Mouse (Mus musculus): ENCODE data around the gene Abhd2. TPM values are rescaled to one million over a fixed set of nuclear protein-coding genes. Genes with fewer than 3 reads are reported as not detected.

Abhd2 gene
- polyA plus RNA-seq, 1 experiment, result 43.5 TPM

GRCm38 (mm10) chr7:79358350-79359182, 85.6 kb downstream of the Abhd2 start:
- Histone ChIP-seq H3K27ac (ENCODE audit: insufficient read depth, low read length) (peak overlapping the region; percentile 79), H3K4me3 (ENCODE audit: insufficient read depth, low read length) (no peak overlapping the region), H3K4me1 (ENCODE audit: control insufficient read depth, insufficient read depth, low read length) (peaks cover 31% of the 10 kb centered on the region)
- no peak for TF ChIP-seq POLR2A (IDR thresholded peaks at IDR 0.05; ENCODE audit: extremely low read depth, insufficient read depth, low read length)
- TF ChIP-seq CTCF (IDR thresholded peaks at IDR 0.05; ENCODE audit: extremely low read depth, insufficient read depth, low read length), result no peak

GRCm38 (mm10) chr7:79359183-79359435, 86.1 kb downstream of the Abhd2 start:
- no peak for TF ChIP-seq CTCF (IDR thresholded peaks at IDR 0.05; ENCODE audit: extremely low read depth, insufficient read depth, low read length)
- no peak for TF ChIP-seq POLR2A (IDR thresholded peaks at IDR 0.05; ENCODE audit: extremely low read depth, insufficient read depth, low read length)
- Histone ChIP-seq H3K4me1 (ENCODE audit: control insufficient read depth, insufficient read depth, low read length) (peaks cover 31% of the 10 kb centered on the region), H3K4me3 (ENCODE audit: insufficient read depth, low read length) (no peak overlapping the region), H3K27ac (ENCODE audit: insufficient read depth, low read length) (peak overlapping the region; percentile 79)

GRCm38 (mm10) chr7:79360056-79360455, 87.1 kb downstream of the Abhd2 start:
- peak overlapping the region; percentile 57 for H3K27ac ChIP-seq (ENCODE audit: insufficient read depth, low read length)

GRCm38 (mm10) chr7:79362208-79362607, 89.2 kb downstream of the Abhd2 start:
- TF ChIP-seq POLR2A (IDR thresholded peaks at IDR 0.05; ENCODE audit: extremely low read depth, insufficient read depth, low read length) (no peak), CTCF (IDR thresholded peaks at IDR 0.05; ENCODE audit: extremely low read depth, insufficient read depth, low read length) (no peak)
- Histone ChIP-seq H3K4me3 (ENCODE audit: insufficient read depth, low read length) (no peak overlapping the region), H3K27ac (ENCODE audit: insufficient read depth, low read length) (peak overlapping the region; percentile 69), H3K4me1 (ENCODE audit: control insufficient read depth, insufficient read depth, low read length) (peaks cover 31% of the 10 kb centered on the region)

More at GRCm38 (mm10) chr7:79360056-79360455, 87.1 kb downstream of the Abhd2 start:
- H3K4me1 ChIP-seq (ENCODE audit: control insufficient read depth, insufficient read depth, low read length), result peaks cover 31% of the 10 kb centered on the region
- TF ChIP-seq CTCF (IDR thresholded peaks at IDR 0.05; ENCODE audit: extremely low read depth, insufficient read depth, low read length) (no peak), POLR2A (IDR thresholded peaks at IDR 0.05; ENCODE audit: extremely low read depth, insufficient read depth, low read length) (no peak)
- no peak overlapping the region for H3K4me3 ChIP-seq (ENCODE audit: insufficient read depth, low read length)

GRCm38 (mm10) chr7:79362830-79363229, 89.8 kb downstream of the Abhd2 start:
- Histone ChIP-seq H3K27ac (ENCODE audit: insufficient read depth, low read length) (peak overlapping the region; percentile 50), H3K4me1 (ENCODE audit: control insufficient read depth, insufficient read depth, low read length) (peaks cover 30% of the 10 kb centered on the region), H3K4me3 (ENCODE audit: insufficient read depth, low read length) (no peak overlapping the region)
- no peak for TF ChIP-seq CTCF (IDR thresholded peaks at IDR 0.05; ENCODE audit: extremely low read depth, insufficient read depth, low read length)
- TF ChIP-seq POLR2A (IDR thresholded peaks at IDR 0.05; ENCODE audit: extremely low read depth, insufficient read depth, low read length), result no peak

- peaks cover 26% of the 10 kb centered on the region for H3K4me1 ChIP-seq (ENCODE audit: control insufficient read depth, insufficient read depth, low read length)
- peak overlapping the region; percentile 50; the same call in 1 of the 2 replicates for H3K27ac ChIP-seq (ENCODE audit: insufficient read depth, low read length)
- no peak for TF ChIP-seq CTCF (IDR thresholded peaks at IDR 0.05; ENCODE audit: extremely low read depth, insufficient read depth, low read length)
- H3K4me3 ChIP-seq (ENCODE audit: insufficient read depth, low read length), result no peak overlapping the region
These were observed 90.5 kb downstream of the Abhd2 start for GRCm38 (mm10) chr7:79363370-79364043.

GRCm38 (mm10) chr7:79368664-79369063, 95.7 kb downstream of the Abhd2 start:
- no peaks in the 10 kb centered on the region for H3K4me1 ChIP-seq (ENCODE audit: control insufficient read depth, insufficient read depth, low read length)
- H3K27ac ChIP-seq (ENCODE audit: insufficient read depth, low read length), result no peak overlapping the region
- no peak overlapping the region for H3K4me3 ChIP-seq (ENCODE audit: insufficient read depth, low read length)
- TF ChIP-seq CTCF (IDR thresholded peaks at IDR 0.05; ENCODE audit: extremely low read depth, insufficient read depth, low read length), result no peak
- TF ChIP-seq POLR2A (IDR thresholded peaks at IDR 0.05; ENCODE audit: extremely low read depth, insufficient read depth, low read length), result no peak

GRCm38 (mm10) chr7:79369416-79369815, 96.4 kb downstream of the Abhd2 start:
- Histone ChIP-seq H3K27ac (ENCODE audit: insufficient read depth, low read length) (no peak overlapping the region), H3K4me1 (ENCODE audit: control insufficient read depth, insufficient read depth, low read length) (no peaks in the 10 kb centered on the region), H3K4me3 (ENCODE audit: insufficient read depth, low read length) (no peak overlapping the region)
- TF ChIP-seq CTCF (IDR thresholded peaks at IDR 0.05; ENCODE audit: extremely low read depth, insufficient read depth, low read length) (no peak), POLR2A (IDR thresholded peaks at IDR 0.05; ENCODE audit: extremely low read depth, insufficient read depth, low read length) (no peak)

- H3K4me1 ChIP-seq (ENCODE audit: control insufficient read depth, insufficient read depth, low read length), result no peaks in the 10 kb centered on the region
- H3K4me3 ChIP-seq (ENCODE audit: insufficient read depth, low read length), result no peak overlapping the region
- H3K27ac ChIP-seq (ENCODE audit: insufficient read depth, low read length), result no peak overlapping the region
- TF ChIP-seq CTCF (IDR thresholded peaks at IDR 0.05; ENCODE audit: extremely low read depth, insufficient read depth, low read length) (peak; percentile 98), POLR2A (IDR thresholded peaks at IDR 0.05; ENCODE audit: extremely low read depth, insufficient read depth, low read length) (no peak)
These were observed 98.4 kb downstream of the Abhd2 start for GRCm38 (mm10) chr7:79371321-79371879.
